Mouse (Mus musculus) heart, embryonic 12.5 days (tissue): ENCODE measurements around the gene Bbs2. TPM values are rescaled to one million over a fixed set of nuclear protein-coding genes. Genes with fewer than 3 reads are reported as not detected.

Experiments used
- ATAC-seq: fragments of 200-750 bp; cut with Nextera tagmentation; 2 replicates; pipeline ENCODE4 v1.8.0; 2017; ENCODE audit warnings: moderate TSS enrichment, moderate library complexity; ENCODE audit not compliant: insufficient number of reproducible peaks, low FRiP score
- H3K27ac ChIP-seq: fragments of 300-500 bp; sonication (generic); 2 replicates; pipeline ENCODE4 v1.5.1; 2016; ENCODE audit warnings: mild to moderate bottlenecking, moderate library complexity; ENCODE audit not compliant: poor library complexity, severe bottlenecking
- H3K27me3 ChIP-seq: fragments of 300-500 bp; sonication (generic); replicated peaks from 2 replicates; pipeline ENCODE4 v1.6.1; 2016; ENCODE audit warnings: mild to moderate bottlenecking, moderate library complexity
- H3K36me3 ChIP-seq: fragments of 300-500 bp; sonication (generic); 2 replicates; pipeline ENCODE4 v1.6.1; 2016; ENCODE audit warnings: mild to moderate bottlenecking, moderate library complexity
- H3K4me1 ChIP-seq: fragments of 300-500 bp; sonication (generic); replicated peaks from 2 replicates; pipeline ENCODE4 v1.6.1; 2016; ENCODE audit warnings: mild to moderate bottlenecking
- H3K4me2 ChIP-seq: fragments of 300-500 bp; sonication (generic); 2 replicates; pipeline ENCODE4 v1.6.1; 2016; ENCODE audit warnings: mild to moderate bottlenecking, moderate library complexity
- H3K4me3 ChIP-seq: fragments of 300-500 bp; sonication (generic); 2 replicates; pipeline ENCODE4 v1.5.1; 2016; ENCODE audit warnings: mild to moderate bottlenecking
- H3K9ac ChIP-seq: fragments of 300-500 bp; sonication (generic); 2 replicates; pipeline ENCODE4 v1.6.1; 2016; ENCODE audit warnings: mild to moderate bottlenecking, moderate library complexity
- H3K9me3 ChIP-seq: fragments of 300-500 bp; sonication (generic); replicated peaks from 2 replicates; pipeline ENCODE4 v1.6.1; 2016; ENCODE audit warnings: mild to moderate bottlenecking, moderate library complexity
- WGBS: fragments of 180-500 bp; shearing (Covaris S2); methylation state at CpG from one replicate; pipeline ENCODE4 v1.1.7; 2016; 5-methylcytosine and 5-hydroxymethylcytosine counted together
- polyA plus RNA-seq: library from polyadenylated mRNA; unstranded; fragments of >200 nt; fragmentation: Nextera tagmentation; extraction: Ambion mirVana; gene quantifications from 2 replicates; pipeline ENCODE4 v1.2.1, GENCODE M21; 2016

Bbs2 gene
- polyA plus RNA-seq, 1 experiment from 2014 or later, result 9.9 TPM

- Histone ChIP-seq H3K4me1 (peaks cover 5% of the 10 kb centered on the region; the same call in 1 of the 2 replicates), H3K9ac (no peak overlapping the region), H3K36me3 (no peaks in the 10 kb centered on the region), H3K4me2 (no peak overlapping the region), H3K9me3 (no peaks in the 10 kb centered on the region), H3K4me3 (no peak overlapping the region), H3K27ac (no peak overlapping the region), H3K27me3 (no peaks in the 10 kb centered on the region; the same call in 1 of the 2 replicates)
- 41% methylated on average over 8 of the region's 8 CpGs for WGBS
- no peak for ATAC-seq
Observed at GRCm38 (mm10) chr8:94122711-94123468, 24.2 kb upstream of the Bbs2 start.

GRCm38 (mm10) chr8:94121625-94122024 is 22.9 kb upstream of the Bbs2 start:
- no peaks in the 10 kb centered on the region for H3K36me3 ChIP-seq
- peaks cover 5% of the 10 kb centered on the region; the same call in 1 of the 2 replicates for H3K4me1 ChIP-seq
- H3K4me3 ChIP-seq, result no peak overlapping the region
- no peak overlapping the region for H3K9ac ChIP-seq
- H3K27ac ChIP-seq, result no peak overlapping the region
- 75% methylated on average over 9 of the region's 9 CpGs for WGBS
- H3K4me2 ChIP-seq, result no peak overlapping the region
- no peaks in the 10 kb centered on the region for H3K9me3 ChIP-seq
- ATAC-seq, result no peak
- H3K27me3 ChIP-seq, result no peaks in the 10 kb centered on the region; the same call in 1 of the 2 replicates

DNA sequence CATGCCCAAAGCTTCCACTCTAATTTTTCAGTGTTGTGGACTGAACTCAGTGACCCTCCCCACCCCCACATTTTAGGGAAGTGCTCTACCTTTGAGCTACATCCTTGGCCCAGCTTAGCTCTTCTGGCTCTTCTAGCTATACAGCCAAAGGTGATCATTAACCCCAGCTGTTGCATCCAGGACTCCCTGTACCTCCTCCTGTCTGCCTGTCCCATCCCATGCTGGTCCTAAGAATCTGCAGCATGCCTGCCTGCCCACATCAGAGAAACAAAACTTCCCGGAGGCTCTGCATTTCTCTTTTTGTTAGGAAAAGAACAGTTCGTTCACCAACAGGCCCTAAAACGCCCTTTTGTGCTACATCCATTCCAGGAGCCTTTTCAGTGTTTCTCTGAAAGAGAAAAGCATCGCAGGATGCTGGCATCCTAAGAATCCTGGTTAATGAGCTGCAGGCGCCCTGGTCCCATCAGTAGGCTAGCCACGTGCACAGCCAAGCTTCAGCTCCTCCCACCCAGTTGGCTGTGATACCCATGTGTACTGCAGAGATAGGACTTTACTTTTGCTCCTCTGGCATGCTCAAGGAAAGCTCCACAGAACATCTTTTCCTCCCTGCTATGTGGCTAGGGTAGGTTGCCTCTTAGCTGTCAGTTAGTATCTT is 20.2 kb upstream of the Bbs2 start:
- Histone ChIP-seq H3K9ac (no peak overlapping the region), H3K36me3 (no peaks in the 10 kb centered on the region), H3K4me2 (no peak overlapping the region), H3K27ac (no peak overlapping the region), H3K4me1 (peaks cover 5% of the 10 kb centered on the region; the same call in 1 of the 2 replicates), H3K27me3 (no peaks in the 10 kb centered on the region), H3K9me3 (no peaks in the 10 kb centered on the region), H3K4me3 (no peak overlapping the region)
- ATAC-seq, result no peak
- WGBS, result 13% methylated on average over 6 of the region's 6 CpGs

DNA sequence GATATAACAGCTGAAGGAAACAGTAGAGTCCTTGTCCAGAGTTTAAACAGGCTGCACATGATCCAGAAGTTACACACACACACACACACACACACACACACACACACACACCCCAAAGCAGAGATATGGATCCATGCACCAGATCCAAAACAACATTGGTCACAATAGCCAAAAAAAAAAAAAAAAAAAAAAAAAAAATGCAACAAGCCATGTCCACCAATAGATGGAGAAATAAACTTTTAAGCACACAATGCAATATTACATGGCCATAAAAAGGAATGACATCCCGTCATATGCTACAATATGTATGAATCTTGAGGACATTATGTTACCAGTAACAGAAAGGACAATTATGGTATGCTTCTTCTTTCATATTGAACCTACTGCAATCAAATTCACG is 15.2 kb upstream of the Bbs2 start:
- ATAC-seq, result no peak
- H3K9me3 ChIP-seq, result no peaks in the 10 kb centered on the region
- WGBS, result 84% methylated on average over 2 of the region's 2 CpGs
- no peak overlapping the region for H3K27ac ChIP-seq
- H3K4me1 ChIP-seq, result peaks cover 16% of the 10 kb centered on the region
- no peaks in the 10 kb centered on the region for H3K36me3 ChIP-seq
- H3K27me3 ChIP-seq, result no peaks in the 10 kb centered on the region
- H3K9ac ChIP-seq, result no peak overlapping the region
- no peak overlapping the region for H3K4me3 ChIP-seq
- no peak overlapping the region for H3K4me2 ChIP-seq

DNA sequence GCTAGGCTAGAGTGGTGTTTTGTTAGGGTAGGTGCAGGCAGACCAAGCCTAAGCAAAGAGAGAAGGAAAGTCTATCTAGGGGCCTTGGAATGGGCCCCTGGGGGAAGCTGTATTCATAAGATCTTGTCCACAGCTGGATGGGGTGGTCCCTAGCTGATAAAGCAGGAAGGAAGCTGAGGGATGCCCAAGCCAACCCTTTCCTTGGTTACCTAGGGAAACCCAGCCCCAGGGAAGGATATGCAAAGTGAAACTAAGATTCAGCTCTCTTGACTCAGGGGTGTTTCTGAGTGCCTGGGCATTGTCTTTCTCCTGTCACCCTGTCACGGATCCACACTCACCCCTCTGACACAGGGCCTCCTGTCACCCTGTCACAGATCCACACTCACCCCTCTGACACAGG is 14.7 kb upstream of the Bbs2 start:
- ATAC-seq, result no peak
- WGBS, result 20% methylated on average over 1 of the region's 1 CpGs

DNA sequence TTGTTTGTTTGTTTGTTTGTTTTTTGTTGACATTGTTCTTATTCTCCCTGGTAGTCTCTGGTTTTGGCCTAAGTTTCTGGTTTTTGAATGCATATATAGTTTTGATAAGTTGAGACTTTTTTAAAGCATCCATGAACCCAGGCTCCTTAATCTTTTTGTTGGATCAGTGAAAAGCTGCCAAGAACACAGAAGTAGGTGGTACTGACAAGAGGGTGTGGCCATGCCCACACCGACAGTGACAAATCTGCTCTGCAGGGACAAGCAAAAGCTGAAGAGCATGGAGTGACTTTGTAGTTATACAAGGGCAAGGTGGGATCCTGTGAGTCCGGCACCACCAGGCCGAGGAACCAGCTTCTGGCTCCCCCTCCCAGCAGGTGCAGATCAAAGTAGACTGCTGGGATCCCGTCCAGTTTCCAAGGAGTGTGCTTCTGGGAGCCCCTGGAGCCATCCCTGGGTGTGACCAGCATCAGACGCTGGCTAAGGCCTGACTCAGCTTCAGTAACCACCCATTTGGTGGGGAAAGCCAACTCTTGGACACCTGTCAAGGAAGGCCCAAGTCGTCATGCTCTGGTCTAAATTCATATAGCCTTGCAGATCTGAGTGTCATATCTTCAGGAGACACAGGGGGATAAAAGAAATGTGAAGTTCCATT is 11.9 kb upstream of the Bbs2 start:
- Histone ChIP-seq H3K9ac (no peak overlapping the region), H3K4me1 (peaks cover 13% of the 10 kb centered on the region), H3K4me3 (no peak overlapping the region), H3K9me3 (no peaks in the 10 kb centered on the region), H3K27me3 (no peaks in the 10 kb centered on the region), H3K36me3 (no peaks in the 10 kb centered on the region), H3K4me2 (no peak overlapping the region), H3K27ac (no peak overlapping the region)
- 64% methylated on average over 6 of the region's 6 CpGs for WGBS
- ATAC-seq, result no peak

More for the DNA sequence above, 14.7 kb upstream of the Bbs2 start:
- Histone ChIP-seq H3K27ac (no peak overlapping the region), H3K27me3 (no peaks in the 10 kb centered on the region), H3K4me1 (peaks cover 13% of the 10 kb centered on the region), H3K9ac (0 out of 2 replicates have a peak overlapping the region, but pooled peaks have one; percentile 20), H3K4me3 (no peak overlapping the region), H3K4me2 (no peak overlapping the region), H3K36me3 (no peaks in the 10 kb centered on the region), H3K9me3 (no peaks in the 10 kb centered on the region)

- ATAC-seq, result no peak
Observed at GRCm38 (mm10) chr8:94109835-94110234, 11.1 kb upstream of the Bbs2 start.

GRCm38 (mm10) chr8:94109396-94109795 is 10.7 kb upstream of the Bbs2 start:
- WGBS, result 63% methylated on average over 6 of the region's 6 CpGs
- H3K27me3 ChIP-seq, result no peaks in the 10 kb centered on the region

More at GRCm38 (mm10) chr8:94109835-94110234, 11.1 kb upstream of the Bbs2 start:
- Histone ChIP-seq H3K4me1 (peaks cover 13% of the 10 kb centered on the region), H3K9me3 (no peaks in the 10 kb centered on the region), H3K27ac (no peak overlapping the region), H3K9ac (no peak overlapping the region), H3K4me3 (no peak overlapping the region), H3K4me2 (no peak overlapping the region), H3K36me3 (no peaks in the 10 kb centered on the region), H3K27me3 (no peaks in the 10 kb centered on the region)
- 77% methylated on average over 5 of the region's 5 CpGs for WGBS

GRCm38 (mm10) chr8:94107871-94108270 is 9.1 kb upstream of the Bbs2 start:
- Histone ChIP-seq H3K4me1 (peaks cover 7% of the 10 kb centered on the region; the same call in 1 of the 2 replicates), H3K9me3 (no peaks in the 10 kb centered on the region), H3K36me3 (no peaks in the 10 kb centered on the region), H3K9ac (no peak overlapping the region), H3K4me2 (no peak overlapping the region), H3K27me3 (no peaks in the 10 kb centered on the region), H3K4me3 (no peak overlapping the region), H3K27ac (no peak overlapping the region)
- 50% methylated on average over 3 of the region's 3 CpGs for WGBS
- no peak for ATAC-seq

More at GRCm38 (mm10) chr8:94109396-94109795, 10.7 kb upstream of the Bbs2 start:
- Histone ChIP-seq H3K36me3 (no peaks in the 10 kb centered on the region), H3K9ac (no peak overlapping the region), H3K9me3 (no peaks in the 10 kb centered on the region), H3K4me3 (no peak overlapping the region), H3K4me1 (peaks cover 13% of the 10 kb centered on the region), H3K27ac (no peak overlapping the region), H3K4me2 (no peak overlapping the region)
- ATAC-seq, result no peak

DNA sequence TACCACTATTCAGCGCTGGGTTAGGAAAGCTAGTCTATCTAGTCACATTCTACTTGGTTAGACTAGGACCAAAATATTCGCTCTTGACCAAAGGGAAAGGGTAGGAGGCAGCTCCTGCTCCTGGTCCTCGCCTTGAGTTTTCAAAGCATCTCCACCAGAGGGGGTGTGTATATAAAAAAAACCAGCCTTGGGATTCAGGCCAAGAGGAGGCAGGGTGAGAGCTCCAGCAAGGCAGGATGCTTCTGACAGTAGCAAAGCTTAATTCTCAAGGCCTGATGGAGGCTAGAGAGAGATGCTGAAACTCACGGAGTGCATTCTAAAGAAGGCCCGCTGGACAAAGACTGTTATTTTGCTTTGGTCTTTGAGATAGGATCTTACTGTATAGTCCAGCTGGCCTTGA is 5.4 kb upstream of the Bbs2 start:
- H3K36me3 ChIP-seq, result no peaks in the 10 kb centered on the region

GRCm38 (mm10) chr8:94098996-94099395 is 268 bp upstream of the Bbs2 start:
- no peak for ATAC-seq
- Histone ChIP-seq H3K9me3 (no peaks in the 10 kb centered on the region), H3K9ac (no peak overlapping the region), H3K36me3 (no peaks in the 10 kb centered on the region), H3K27ac (no peak overlapping the region), H3K4me2 (peak overlapping the region; percentile 78), H3K4me3 (no peak overlapping the region), H3K27me3 (peaks cover 11% of the 10 kb centered on the region; the same call in 1 of the 2 replicates), H3K4me1 (no peaks in the 10 kb centered on the region)
- WGBS, result 53% methylated on average over 4 of the region's 4 CpGs

More for the DNA sequence above, 5.4 kb upstream of the Bbs2 start:
- no peak overlapping the region for H3K9ac ChIP-seq
- H3K4me2 ChIP-seq, result no peak overlapping the region
- 42% methylated on average over 5 of the region's 5 CpGs for WGBS
- no peaks in the 10 kb centered on the region for H3K9me3 ChIP-seq
- H3K27ac ChIP-seq, result no peak overlapping the region
- ATAC-seq, result no peak
- no peak overlapping the region for H3K4me3 ChIP-seq
- H3K27me3 ChIP-seq, result peaks cover 11% of the 10 kb centered on the region; the same call in 1 of the 2 replicates
- H3K4me1 ChIP-seq, result no peaks in the 10 kb centered on the region
